Mouse (Mus musculus) intestine, embryonic 14.5 days (tissue): ENCODE measurements around the gene Cmklr1. TPM values are rescaled to one million over a fixed set of nuclear protein-coding genes. Genes with fewer than 3 reads are reported as not detected.

ENCODE experiments used
- ATAC-seq: fragments of 200-750 bp; cut with Nextera tagmentation; replicated peaks from 2 replicates; pipeline ENCODE4 v1.8.0; 2017; ENCODE audit warnings: low read depth, moderate number of reproducible peaks, moderate TSS enrichment, moderate library complexity; ENCODE audit not compliant: low FRiP score, low TSS enrichment
- DNase-seq: peaks from one replicate; pipeline ENCODE4 v3.0.0-alpha.2; 2018; ENCODE audit warnings: low spot score
- H3K27ac ChIP-seq: fragments of 300-500 bp; sonication (generic); 2 replicates; pipeline ENCODE4 v1.5.1; 2014; ENCODE audit warnings: low read depth, mild to moderate bottlenecking, control low read depth
- H3K27me3 ChIP-seq: fragments of 300-500 bp; sonication (generic); replicated peaks from 2 replicates; pipeline ENCODE4 v1.6.1; 2014; ENCODE audit warnings: low read length, control low read depth; ENCODE audit not compliant: control insufficient read depth, insufficient read depth
- H3K36me3 ChIP-seq: fragments of 300-500 bp; sonication (generic); 2 replicates; pipeline ENCODE4 v1.6.1; 2014; ENCODE audit warnings: low read length, control low read depth; ENCODE audit not compliant: control insufficient read depth, insufficient read depth
- H3K4me1 ChIP-seq: fragments of 300-500 bp; sonication (generic); replicated peaks from 2 replicates; pipeline ENCODE4 v1.6.1; 2014; ENCODE audit warnings: low read length, control low read depth, mixed read lengths; ENCODE audit not compliant: control insufficient read depth, insufficient read depth
- H3K4me2 ChIP-seq: fragments of 300-500 bp; sonication (generic); 2 replicates; pipeline ENCODE4 v1.6.1; 2014; ENCODE audit warnings: low read length
- H3K4me3 ChIP-seq: fragments of 300-500 bp; sonication (generic); 2 replicates; pipeline ENCODE4 v1.5.1; 2014; ENCODE audit warnings: low read depth, low read length, control low read depth, mixed read lengths
- H3K9ac ChIP-seq: fragments of 300-500 bp; sonication (generic); 2 replicates; pipeline ENCODE4 v1.6.1; 2014; ENCODE audit warnings: mild to moderate bottlenecking, low read length
- H3K9me3 ChIP-seq: fragments of 300-500 bp; sonication (generic); 2 replicates; pipeline ENCODE4 v1.6.1; 2016; ENCODE audit warnings: low read length, control low read depth; ENCODE audit not compliant: control insufficient read depth
- WGBS: fragments of 180-500 bp; shearing (Covaris S2); extraction: QIAGEN DNeasy Blood & Tissue Kit; methylation state at CpG from one replicate; pipeline ENCODE4 v1.1.7; 2014; 5-methylcytosine and 5-hydroxymethylcytosine counted together
- polyA plus RNA-seq: library from polyadenylated mRNA; unstranded; fragments of >200 nt; fragmentation: Nextera tagmentation; extraction: Ambion mirVana; gene quantifications from 2 replicates; pipeline ENCODE4 v1.2.1, GENCODE M21; 2014

Cmklr1 gene
- polyA plus RNA-seq, 1 experiment from 2014 or later: 2.4 TPM

GRCm38 (mm10) chr5:113670110-113670509 is 19.9 kb upstream of the Cmklr1 start:
- 68% methylated on average over 3 of the region's 3 CpGs for WGBS
- Histone ChIP-seq H3K27me3 (no peaks in the 10 kb centered on the region), H3K36me3 (no peaks in the 10 kb centered on the region), H3K9ac (no peak overlapping the region), H3K9me3 (no peaks in the 10 kb centered on the region), H3K4me1 (no peaks in the 10 kb centered on the region), H3K27ac (no peak overlapping the region), H3K4me3 (no peak overlapping the region), H3K4me2 (no peak overlapping the region)
- DNase-seq (no peak), ATAC-seq (no peak)

- DNase-seq: no peak
- H3K4me2 ChIP-seq: no peak overlapping the region
- H3K27ac ChIP-seq: no peak overlapping the region
- H3K27me3 ChIP-seq: no peaks in the 10 kb centered on the region
- no peak for ATAC-seq
- no peaks in the 10 kb centered on the region for H3K4me1 ChIP-seq
- H3K9me3 ChIP-seq: no peaks in the 10 kb centered on the region
- H3K4me3 ChIP-seq: no peak overlapping the region
- WGBS: 68% methylated on average over 12 of the region's 12 CpGs
- no peaks in the 10 kb centered on the region for H3K36me3 ChIP-seq
- no peak overlapping the region for H3K9ac ChIP-seq
These were observed 14.5 kb upstream of the Cmklr1 start for GRCm38 (mm10) chr5:113664629-113665195.

- Histone ChIP-seq H3K27ac (no peak overlapping the region), H3K4me3 (no peak overlapping the region), H3K4me1 (no peaks in the 10 kb centered on the region), H3K9me3 (no peaks in the 10 kb centered on the region), H3K36me3 (no peaks in the 10 kb centered on the region), H3K9ac (no peak overlapping the region), H3K27me3 (no peaks in the 10 kb centered on the region), H3K4me2 (no peak overlapping the region)
- DNase-seq: no peak
- ATAC-seq: no peak
- WGBS: 85% methylated on average over 6 of the region's 6 CpGs
These were observed 13.9 kb upstream of the Cmklr1 start for GRCm38 (mm10) chr5:113664127-113664526.

GRCm38 (mm10) chr5:113660872-113661271 is 10.6 kb upstream of the Cmklr1 start:
- H3K9me3 ChIP-seq: no peaks in the 10 kb centered on the region
- no peaks in the 10 kb centered on the region for H3K36me3 ChIP-seq
- no peak overlapping the region for H3K4me3 ChIP-seq
- no peak overlapping the region for H3K9ac ChIP-seq
- H3K4me2 ChIP-seq: no peak overlapping the region
- DNase-seq (no peak), ATAC-seq (no peak)
- H3K4me1 ChIP-seq: no peaks in the 10 kb centered on the region
- WGBS: 49% methylated on average over 10 of the region's 10 CpGs
- no peaks in the 10 kb centered on the region for H3K27me3 ChIP-seq
- H3K27ac ChIP-seq: no peak overlapping the region

GRCm38 (mm10) chr5:113654821-113655220 is 4.6 kb upstream of the Cmklr1 start:
- H3K27me3 ChIP-seq: 0 out of 2 replicates have a peak, but pooled peaks cover 2% of the 10 kb centered on the region
- H3K27ac ChIP-seq: no peak overlapping the region
- WGBS: 84% methylated on average over 12 of the region's 12 CpGs
- H3K9ac ChIP-seq: no peak overlapping the region
- no peak overlapping the region for H3K4me3 ChIP-seq
- H3K9me3 ChIP-seq: no peaks in the 10 kb centered on the region
- H3K36me3 ChIP-seq: no peaks in the 10 kb centered on the region
- ATAC-seq (no peak), DNase-seq (no peak)
- no peak overlapping the region for H3K4me2 ChIP-seq
- peaks cover 14% of the 10 kb centered on the region for H3K4me1 ChIP-seq

GRCm38 (mm10) chr5:113654206-113654605 is 4.0 kb upstream of the Cmklr1 start:
- H3K4me1 ChIP-seq: peaks cover 16% of the 10 kb centered on the region
- 79% methylated on average over 11 of the region's 11 CpGs for WGBS

GRCm38 (mm10) chr5:113652215-113652614 is 2.0 kb upstream of the Cmklr1 start:
- Histone ChIP-seq H3K4me1 (peaks cover 19% of the 10 kb centered on the region), H3K27ac (no peak overlapping the region), H3K36me3 (no peaks in the 10 kb centered on the region), H3K9me3 (no peaks in the 10 kb centered on the region), H3K27me3 (0 out of 2 replicates have a peak, but pooled peaks cover 3% of the 10 kb centered on the region), H3K4me3 (no peak overlapping the region), H3K9ac (no peak overlapping the region), H3K4me2 (no peak overlapping the region)
- 22% methylated on average over 5 of the region's 5 CpGs for WGBS
- DNase-seq (no peak), ATAC-seq (no peak)

More at GRCm38 (mm10) chr5:113654206-113654605, 4.0 kb upstream of the Cmklr1 start:
- H3K9me3 ChIP-seq: no peaks in the 10 kb centered on the region
- H3K27me3 ChIP-seq: 0 out of 2 replicates have a peak, but pooled peaks cover 3% of the 10 kb centered on the region
- ATAC-seq (no peak), DNase-seq (no peak)
- H3K27ac ChIP-seq: no peak overlapping the region
- H3K9ac ChIP-seq: no peak overlapping the region
- no peaks in the 10 kb centered on the region for H3K36me3 ChIP-seq
- H3K4me3 ChIP-seq: no peak overlapping the region
- H3K4me2 ChIP-seq: no peak overlapping the region

- no peak for DNase-seq
- Histone ChIP-seq H3K27me3 (0 out of 2 replicates have a peak, but pooled peaks cover 3% of the 10 kb centered on the region), H3K4me2 (no peak overlapping the region), H3K4me1 (peaks cover 19% of the 10 kb centered on the region), H3K9ac (no peak overlapping the region), H3K4me3 (no peak overlapping the region), H3K27ac (no peak overlapping the region), H3K9me3 (no peaks in the 10 kb centered on the region), H3K36me3 (no peaks in the 10 kb centered on the region)
- WGBS: 51% methylated on average over 5 of the region's 5 CpGs
- no peak for ATAC-seq
These were observed 1.5 kb downstream of the Cmklr1 start for GRCm38 (mm10) chr5:113648647-113649211.

- WGBS: 78% methylated on average over 8 of the region's 8 CpGs
- Histone ChIP-seq H3K4me1 (peaks cover 18% of the 10 kb centered on the region), H3K4me3 (no peak overlapping the region), H3K4me2 (no peak overlapping the region), H3K9me3 (no peaks in the 10 kb centered on the region), H3K36me3 (no peaks in the 10 kb centered on the region), H3K27me3 (0 out of 2 replicates have a peak, but pooled peaks cover 3% of the 10 kb centered on the region), H3K9ac (no peak overlapping the region), H3K27ac (no peak overlapping the region)
- DNase-seq (no peak), ATAC-seq (no peak)
These were observed 3.1 kb downstream of the Cmklr1 start for GRCm38 (mm10) chr5:113647141-113647540.
